Mouse (Mus musculus): ENCODE measurements at regions not wholly inside any gene's neighbourhood (a gene's known extent, or its start where the extent isn't known, plus 50 kb on each side); places are given as distances from the start of the nearest gene placed in this dataset.
A peak's percentile ranks its signal among the peaks of the same experiment; 100 is the strongest.

- no peak overlapping the region for H3K4me3 ChIP-seq
- no peaks in the 10 kb centered on the region for H3K27me3 ChIP-seq (ENCODE audit: control insufficient read depth, insufficient read depth, low read length)
- H3K4me1 ChIP-seq (ENCODE audit: control insufficient read depth, insufficient read depth, low read length) = no peaks in the 10 kb centered on the region
- no peaks in the 10 kb centered on the region for H3K36me3 ChIP-seq (ENCODE audit: control insufficient read depth, insufficient read depth, low read length)
- no peak for DNase-seq
- intact Hi-C loops (cut with DNase I) = no loop called here
- 47% methylated on average over 3 of the region's 3 CpGs for WGBS
- TF ChIP-seq EP300 (IDR thresholded peaks at IDR 0.05; ENCODE audit: insufficient read depth, low read depth, low read length) (no peak), POLR2A (IDR thresholded peaks at IDR 0.05; ENCODE audit: insufficient read depth, low read depth, low read length) (no peak), CTCF (IDR thresholded peaks at IDR 0.05) (no peak)
- H3K9ac ChIP-seq (ENCODE audit: low read depth, low read length) = no peak overlapping the region
- H3K27ac ChIP-seq = no peak overlapping the region
- no peaks in the 10 kb centered on the region for H3K79me2 ChIP-seq (replicated peaks; ENCODE audit: control insufficient read depth, insufficient read depth, low read length)
Observed at GRCm38 (mm10) chr14:79929451-79929850, 54.4 kb upstream of the Olfm4 start.

- H3K79me2 ChIP-seq (replicated peaks; ENCODE audit: control insufficient read depth, insufficient read depth, low read length) = no peaks in the 10 kb centered on the region
- H3K4me3 ChIP-seq = no peak overlapping the region
- no peaks in the 10 kb centered on the region for H3K4me1 ChIP-seq (ENCODE audit: control insufficient read depth, insufficient read depth, low read length)
- H3K27ac ChIP-seq = no peak overlapping the region
- TF ChIP-seq EP300 (IDR thresholded peaks at IDR 0.05; ENCODE audit: insufficient read depth, low read depth, low read length) (no peak), CTCF (IDR thresholded peaks at IDR 0.05) (no peak), POLR2A (IDR thresholded peaks at IDR 0.05; ENCODE audit: insufficient read depth, low read depth, low read length) (no peak)
- intact Hi-C loops (cut with DNase I) = no loop called here
- no peak for DNase-seq
- WGBS = 72% methylated on average over 1 of the region's 1 CpGs
- no peaks in the 10 kb centered on the region for H3K36me3 ChIP-seq (ENCODE audit: control insufficient read depth, insufficient read depth, low read length)
- no peaks in the 10 kb centered on the region for H3K27me3 ChIP-seq (ENCODE audit: control insufficient read depth, insufficient read depth, low read length)
- H3K9ac ChIP-seq (ENCODE audit: low read depth, low read length) = no peak overlapping the region
Observed at GRCm38 (mm10) chr14:79927161-79927560, 56.7 kb upstream of the Olfm4 start.

GRCm38 (mm10) chr14:79916960-79917848 lies 66.7 kb upstream of the Olfm4 start:
- no peak overlapping the region for H3K9ac ChIP-seq (ENCODE audit: low read depth, low read length)
- intact Hi-C loops (cut with DNase I) = loop anchor here (10.0 kb wide), 3 partner anchors 142 to 302 kb away; partner anchors contain the start of gene Pcdh8
- WGBS = 51% methylated on average over 9 of the region's 9 CpGs
- H3K4me3 ChIP-seq = no peak overlapping the region
- no peak overlapping the region for H3K27ac ChIP-seq
- H3K79me2 ChIP-seq (replicated peaks; ENCODE audit: control insufficient read depth, insufficient read depth, low read length) = no peaks in the 10 kb centered on the region
- DNase-seq = no peak
- H3K36me3 ChIP-seq (ENCODE audit: control insufficient read depth, insufficient read depth, low read length) = no peaks in the 10 kb centered on the region
- H3K4me1 ChIP-seq (ENCODE audit: control insufficient read depth, insufficient read depth, low read length) = no peaks in the 10 kb centered on the region
- H3K27me3 ChIP-seq (ENCODE audit: control insufficient read depth, insufficient read depth, low read length) = 0 out of 2 replicates have a peak, but pooled peaks cover 1% of the 10 kb centered on the region
- TF ChIP-seq POLR2A (IDR thresholded peaks at IDR 0.05; ENCODE audit: insufficient read depth, low read depth, low read length) (no peak), EP300 (IDR thresholded peaks at IDR 0.05; ENCODE audit: insufficient read depth, low read depth, low read length) (no peak)

- H3K27ac ChIP-seq = no peak overlapping the region
- no peaks in the 10 kb centered on the region for H3K4me1 ChIP-seq (ENCODE audit: control insufficient read depth, insufficient read depth, low read length)
- H3K79me2 ChIP-seq (replicated peaks; ENCODE audit: control insufficient read depth, insufficient read depth, low read length) = no peaks in the 10 kb centered on the region
- H3K9ac ChIP-seq (ENCODE audit: low read depth, low read length) = no peak overlapping the region
- no peak for DNase-seq
- H3K36me3 ChIP-seq (ENCODE audit: control insufficient read depth, insufficient read depth, low read length) = no peaks in the 10 kb centered on the region
- H3K27me3 ChIP-seq (ENCODE audit: control insufficient read depth, insufficient read depth, low read length) = 0 out of 2 replicates have a peak, but pooled peaks cover 1% of the 10 kb centered on the region
- 74% methylated on average over 4 of the region's 4 CpGs for WGBS
- H3K4me3 ChIP-seq = no peak overlapping the region
- intact Hi-C loops (cut with DNase I) = loop anchor here (10.0 kb wide), 3 partner anchors 140 to 300 kb away; partner anchors contain the start of gene Pcdh8
- TF ChIP-seq EP300 (IDR thresholded peaks at IDR 0.05; ENCODE audit: insufficient read depth, low read depth, low read length) (no peak), POLR2A (IDR thresholded peaks at IDR 0.05; ENCODE audit: insufficient read depth, low read depth, low read length) (no peak), CTCF (IDR thresholded peaks at IDR 0.05) (no peak)
Observed at GRCm38 (mm10) chr14:79914966-79915365, 68.9 kb upstream of the Olfm4 start.

- Histone ChIP-seq H3K36me3 (ENCODE audit: control insufficient read depth, insufficient read depth, low read length) (no peaks in the 10 kb centered on the region), H3K27ac (no peak overlapping the region), H3K9ac (ENCODE audit: low read depth, low read length) (no peak overlapping the region), H3K4me3 (no peak overlapping the region), H3K4me1 (ENCODE audit: control insufficient read depth, insufficient read depth, low read length) (no peaks in the 10 kb centered on the region), H3K79me2 (replicated peaks; ENCODE audit: control insufficient read depth, insufficient read depth, low read length) (no peaks in the 10 kb centered on the region), H3K27me3 (ENCODE audit: control insufficient read depth, insufficient read depth, low read length) (no peaks in the 10 kb centered on the region)
- no peak for DNase-seq
- intact Hi-C loops (cut with DNase I) = loop anchor here (10.0 kb wide), 3 partner anchors 139 to 301 kb away; partner anchors contain the start of gene Pcdh8
- TF ChIP-seq EP300 (IDR thresholded peaks at IDR 0.05; ENCODE audit: insufficient read depth, low read depth, low read length) (no peak), CTCF (IDR thresholded peaks at IDR 0.05) (no peak), POLR2A (IDR thresholded peaks at IDR 0.05; ENCODE audit: insufficient read depth, low read depth, low read length) (no peak)
Observed at GRCm38 (mm10) chr14:79913315-79913714, 70.6 kb upstream of the Olfm4 start.

GRCm38 (mm10) chr14:79912610-79913009 lies 71.3 kb upstream of the Olfm4 start:
- Histone ChIP-seq H3K27me3 (ENCODE audit: control insufficient read depth, insufficient read depth, low read length) (no peaks in the 10 kb centered on the region), H3K4me1 (ENCODE audit: control insufficient read depth, insufficient read depth, low read length) (no peaks in the 10 kb centered on the region), H3K36me3 (ENCODE audit: control insufficient read depth, insufficient read depth, low read length) (no peaks in the 10 kb centered on the region), H3K9ac (ENCODE audit: low read depth, low read length) (no peak overlapping the region), H3K4me3 (no peak overlapping the region), H3K27ac (no peak overlapping the region), H3K79me2 (replicated peaks; ENCODE audit: control insufficient read depth, insufficient read depth, low read length) (no peaks in the 10 kb centered on the region)
- no peak for TF ChIP-seq POLR2A (IDR thresholded peaks at IDR 0.05; ENCODE audit: insufficient read depth, low read depth, low read length)
- TF ChIP-seq CTCF (IDR thresholded peaks at IDR 0.05) = peak; percentile 72
- 29% methylated on average over 4 of the region's 4 CpGs for WGBS
- peak; percentile 3 to 34 for DNase-seq
- intact Hi-C loops (cut with DNase I) = loop anchor here (10.0 kb wide), 3 partner anchors 138 to 302 kb away; partner anchors contain the start of gene Pcdh8
